Mouse (Mus musculus) limb, embryonic 14.5 days (tissue): ENCODE data around the gene Tomm7. TPM values are rescaled to one million over a fixed set of nuclear protein-coding genes. Genes with fewer than 3 reads are reported as not detected.
A peak's percentile ranks its signal among the peaks of the same experiment; 100 is the strongest.

ENCODE experiments used
- ATAC-seq: fragments of 200-750 bp; cut with Nextera tagmentation; 2 replicates; pipeline ENCODE4 v1.8.0; 2017; ENCODE audit warnings: low read depth, moderate number of reproducible peaks, moderate TSS enrichment; ENCODE audit not compliant: low FRiP score
- DNase-seq: peaks from one replicate; pipeline ENCODE4 v3.0.0-alpha.2; 2015; ENCODE audit warnings: low spot score
- H3K27ac ChIP-seq: fragments of 300-500 bp; sonication (generic); replicated peaks from 2 replicates; pipeline ENCODE4 v1.5.1; 2014; ENCODE audit warnings: low read depth, mild to moderate bottlenecking, low read length, moderate library complexity, mixed read lengths
- H3K27me3 ChIP-seq: fragments of 300-500 bp; sonication (generic); 2 replicates; pipeline ENCODE4 v1.6.1; 2014; ENCODE audit warnings: low read length, mixed read lengths; ENCODE audit not compliant: control insufficient read depth, insufficient read depth
- H3K36me3 ChIP-seq: fragments of 300-500 bp; sonication (generic); 2 replicates; pipeline ENCODE4 v1.6.1; 2014; ENCODE audit warnings: mild to moderate bottlenecking, low read length, moderate library complexity, mixed read lengths; ENCODE audit not compliant: control insufficient read depth, insufficient read depth
- H3K4me1 ChIP-seq: fragments of 300-500 bp; sonication (generic); 2 replicates; pipeline ENCODE4 v1.6.1; 2014; ENCODE audit warnings: antibody characterized with exemption, low read length, mixed read lengths; ENCODE audit not compliant: control insufficient read depth, insufficient read depth
- H3K4me2 ChIP-seq: fragments of 300-500 bp; sonication (generic); replicated peaks from 2 replicates; pipeline ENCODE4 v1.6.1; 2014; ENCODE audit warnings: low read depth, mild to moderate bottlenecking, low read length, moderate library complexity; ENCODE audit not compliant: severe bottlenecking
- H3K4me3 ChIP-seq: fragments of 300-500 bp; sonication (generic); replicated peaks from 2 replicates; pipeline ENCODE4 v1.5.1; 2014; ENCODE audit warnings: low read length
- H3K9ac ChIP-seq: fragments of 300-500 bp; sonication (generic); 2 replicates; pipeline ENCODE4 v1.6.1; 2014; ENCODE audit warnings: mild to moderate bottlenecking, low read depth, low read length, moderate library complexity; ENCODE audit not compliant: severe bottlenecking
- H3K9me3 ChIP-seq: fragments of 300-500 bp; sonication (generic); 2 replicates; pipeline ENCODE4 v1.6.1; 2016; ENCODE audit warnings: low read length; ENCODE audit not compliant: control insufficient read depth
- POLR2A ChIP-seq: fragments of 200-500 bp; IDR thresholded peaks from 2 replicates; pipeline ENCODE4 v1.8.0; 2012; ENCODE audit warnings: inconsistent platforms, mild to moderate bottlenecking, moderate library complexity, borderline replicate concordance; ENCODE audit not compliant: insufficient read depth, insufficient read length; ENCODE audit errors: extremely low read depth
- WGBS: fragments of 180-500 bp; shearing (Covaris S2); extraction: QIAGEN DNeasy Blood & Tissue Kit; methylation state at CpG from one replicate; pipeline ENCODE4 v1.1.7; 2014; 5-methylcytosine and 5-hydroxymethylcytosine counted together
- polyA plus RNA-seq, 2 experiments: library from polyadenylated mRNA; depleted of rRNA in 1 of 2; stranded (reverse) in 1 of 2; unstranded in 1 of 2; fragments of >200 nt; fragmentation: Nextera tagmentation in 1 of 2; extraction: Ambion mirVana in 1 of 2; gene quantifications; 2 replicates each; pipeline versions ENCODE4 v1.2.1 to v1.2.3; 2012 to 2014

The Tomm7 gene
- polyA plus RNA-seq (2012; rRNA removed) (79.3 and 86.3 TPM in 2 replicates), polyA plus RNA-seq (2014; fragmentation: Nextera tagmentation; extraction: Ambion mirVana) (109 and 113 TPM in 2 replicates)

DNA sequence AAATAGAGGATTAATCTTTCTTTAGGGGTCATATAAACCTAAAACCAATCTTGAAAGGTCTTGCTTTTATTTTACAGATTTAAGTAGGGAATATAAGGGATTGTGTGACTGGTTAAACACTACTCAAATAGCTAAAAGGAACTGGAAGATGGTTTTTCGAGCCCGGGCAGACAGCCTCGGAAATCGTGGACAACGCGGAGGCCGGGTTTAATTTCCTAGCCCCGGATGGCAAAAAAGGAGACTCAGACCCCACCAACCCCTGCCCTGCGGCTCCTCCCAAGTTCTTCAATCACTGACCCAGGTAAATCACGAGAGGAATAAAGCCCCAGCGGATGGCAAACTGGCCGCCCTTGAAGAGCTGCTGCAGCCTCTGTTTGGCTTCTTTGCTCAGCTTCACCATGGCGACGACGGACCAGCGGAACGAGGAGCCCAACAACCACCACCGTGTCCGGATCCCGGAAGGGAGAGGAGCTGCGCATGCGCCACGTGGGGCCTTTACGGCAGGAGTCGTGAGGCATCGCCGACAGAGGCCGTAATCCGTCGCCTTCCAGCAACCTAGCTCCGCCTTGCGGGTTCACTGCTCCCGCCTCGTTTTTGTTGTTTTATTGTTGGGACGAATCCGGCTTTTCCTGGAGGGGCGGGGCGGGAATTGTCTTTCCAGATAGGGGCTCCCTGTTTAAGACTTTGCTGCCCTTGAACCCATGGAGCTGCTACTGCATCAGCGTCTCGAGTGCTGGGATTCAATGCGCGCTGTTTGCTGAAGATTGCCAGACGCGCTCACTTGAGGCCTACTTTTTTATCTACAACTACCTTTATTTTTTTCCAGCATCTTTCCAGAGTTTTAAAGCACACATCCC, at the start of gene Tomm7:
Gene Tomm7, minus strand, starts transcription at position 488 of the 857 bp plus-strand sequence.
- DNase-seq: peak; percentile 100
- WGBS: under 1% methylated on average over 41 of the region's 44 CpGs
- Histone ChIP-seq H3K4me3 (peak within 1 kb of the TSS; percentile 61), H3K27me3 (no peaks in the 10 kb centered on the region), H3K9ac (peak within 1 kb of the TSS; percentile 84), H3K4me2 (peak within 1 kb of the TSS; percentile 72), H3K36me3 (peaks cover 12% of the 10 kb centered on the region), H3K9me3 (no peaks in the 10 kb centered on the region), H3K27ac (peak within 1 kb of the TSS; percentile 76), H3K4me1 (peaks cover 4% of the 10 kb centered on the region)
- peak; percentile 97 for ATAC-seq
- peak; percentile 24; the same call in 1 of the 2 replicates for TF ChIP-seq POLR2A

GRCm38 (mm10) chr5:23893156-23893863, 49.3 kb upstream of the Tomm7 start:
- no peak overlapping the region for H3K4me3 ChIP-seq
- H3K9ac ChIP-seq: no peak overlapping the region
- 81% methylated on average over 5 of the region's 5 CpGs for WGBS
- no peaks in the 10 kb centered on the region for H3K27me3 ChIP-seq
- no peak overlapping the region for H3K27ac ChIP-seq
- DNase-seq (no peak), ATAC-seq (no peak)
- no peak overlapping the region for H3K4me2 ChIP-seq
- no peaks in the 10 kb centered on the region for H3K4me1 ChIP-seq
- no peaks in the 10 kb centered on the region for H3K36me3 ChIP-seq
- no peaks in the 10 kb centered on the region for H3K9me3 ChIP-seq
- TF ChIP-seq POLR2A: no peak

- ATAC-seq: no peak
- H3K9me3 ChIP-seq: no peaks in the 10 kb centered on the region
- WGBS: 34% methylated on average over 10 of the region's 10 CpGs
Observed at GRCm38 (mm10) chr5:23890734-23891133, 46.8 kb upstream of the Tomm7 start.

GRCm38 (mm10) chr5:23889461-23889860, 45.5 kb upstream of the Tomm7 start:
- H3K9ac ChIP-seq: no peak overlapping the region
- H3K36me3 ChIP-seq: no peaks in the 10 kb centered on the region
- H3K27ac ChIP-seq: no peak overlapping the region
- no peaks in the 10 kb centered on the region for H3K4me1 ChIP-seq
- no peak overlapping the region for H3K4me3 ChIP-seq
- H3K9me3 ChIP-seq: no peaks in the 10 kb centered on the region
- no peak overlapping the region for H3K4me2 ChIP-seq
- no peak for TF ChIP-seq POLR2A
- WGBS: 65% methylated on average over 4 of the region's 4 CpGs
- ATAC-seq (no peak), DNase-seq (no peak)
- no peaks in the 10 kb centered on the region for H3K27me3 ChIP-seq

More at GRCm38 (mm10) chr5:23890734-23891133, 46.8 kb upstream of the Tomm7 start:
- H3K27me3 ChIP-seq: no peaks in the 10 kb centered on the region
- H3K4me3 ChIP-seq: no peak overlapping the region
- H3K36me3 ChIP-seq: no peaks in the 10 kb centered on the region
- no peak overlapping the region for H3K27ac ChIP-seq
- peak; percentile 70 for DNase-seq
- H3K9ac ChIP-seq: no peak overlapping the region
- H3K4me1 ChIP-seq: no peaks in the 10 kb centered on the region
- H3K4me2 ChIP-seq: no peak overlapping the region
- TF ChIP-seq POLR2A: no peak

DNA sequence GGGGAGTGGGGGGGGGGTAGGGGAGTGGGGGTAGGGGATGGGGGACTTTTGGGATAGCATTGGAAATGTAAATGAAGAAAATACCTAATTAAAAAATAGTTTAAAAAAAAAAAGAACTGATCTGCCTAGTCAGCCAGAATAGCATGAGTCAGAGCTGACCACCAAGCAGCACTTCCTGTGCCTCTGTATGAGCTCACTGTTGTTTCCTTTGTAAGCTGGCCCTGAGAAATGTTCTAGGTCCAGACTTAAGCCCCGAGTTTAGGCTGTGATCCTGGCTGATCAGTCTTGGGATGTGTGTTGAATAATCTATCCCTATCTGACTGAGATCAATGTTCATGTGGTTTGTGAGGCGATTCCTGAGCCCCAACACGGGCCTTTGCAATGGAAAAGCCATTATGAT, 43.1 kb upstream of the Tomm7 start:
- DNase-seq (no peak), ATAC-seq (no peak)
- H3K4me2 ChIP-seq: no peak overlapping the region
- H3K9me3 ChIP-seq: no peaks in the 10 kb centered on the region; the same call in 1 of the 2 replicates
- H3K27me3 ChIP-seq: no peaks in the 10 kb centered on the region
- H3K4me1 ChIP-seq: no peaks in the 10 kb centered on the region
- no peaks in the 10 kb centered on the region for H3K36me3 ChIP-seq
- no peak overlapping the region for H3K4me3 ChIP-seq
- H3K27ac ChIP-seq: no peak overlapping the region
- H3K9ac ChIP-seq: no peak overlapping the region
- no peak for TF ChIP-seq POLR2A
- WGBS: 66% methylated on average over 3 of the region's 3 CpGs
